Mouse (Mus musculus): Measurements from ENCODE around the gene Dpp6. TPM values are rescaled to one million over a fixed set of nuclear protein-coding genes. Genes with fewer than 3 reads are reported as not detected.

Dpp6 gene
- total RNA-seq, 2 experiments from 2014 or later: 203 to 213 TPM

- no peak for DNase-seq (ENCODE audit: low spot score in 2 of 2)
These were observed 458.9 kb downstream of the Dpp6 start for GRCm38 (mm10) chr5:27275871-27276270.

DNA sequence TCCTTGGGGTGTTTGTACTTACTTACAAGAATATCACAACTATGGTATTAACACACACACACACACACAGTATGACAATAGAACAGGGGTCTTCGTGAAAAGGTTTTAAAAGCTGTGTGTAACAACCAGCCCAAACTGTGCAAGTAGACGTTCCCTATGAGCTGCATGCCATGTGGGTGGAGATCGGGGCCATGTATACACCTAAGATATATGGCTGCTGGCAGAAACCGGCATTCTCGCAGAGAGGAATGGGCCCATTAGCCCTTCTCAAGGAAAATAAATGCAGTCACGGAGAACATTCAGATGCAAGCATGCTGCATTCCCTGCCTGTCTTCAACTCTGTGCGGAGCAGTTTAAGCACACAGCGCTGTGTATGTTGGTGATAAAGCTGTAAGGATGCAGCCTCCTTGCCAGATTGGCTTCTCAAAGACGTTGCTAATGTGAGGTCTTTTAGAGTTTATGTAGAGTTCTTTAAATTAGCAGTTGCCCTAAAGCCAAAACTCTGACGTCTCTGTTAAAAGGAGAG lies 461.2 kb downstream of the Dpp6 start:
- no peak for DNase-seq (ENCODE audit: low spot score in 2 of 2)

GRCm38 (mm10) chr5:27286876-27287275 lies 469.9 kb downstream of the Dpp6 start:
- no peak for DNase-seq (ENCODE audit: low spot score in 2 of 2)

GRCm38 (mm10) chr5:27291378-27291777 lies 474.4 kb downstream of the Dpp6 start:
- DNase-seq (ENCODE audit: low spot score in 2 of 2): no peak

GRCm38 (mm10) chr5:27292236-27292635 lies 475.2 kb downstream of the Dpp6 start:
- DNase-seq (ENCODE audit: low spot score in 2 of 2): no peak

DNA sequence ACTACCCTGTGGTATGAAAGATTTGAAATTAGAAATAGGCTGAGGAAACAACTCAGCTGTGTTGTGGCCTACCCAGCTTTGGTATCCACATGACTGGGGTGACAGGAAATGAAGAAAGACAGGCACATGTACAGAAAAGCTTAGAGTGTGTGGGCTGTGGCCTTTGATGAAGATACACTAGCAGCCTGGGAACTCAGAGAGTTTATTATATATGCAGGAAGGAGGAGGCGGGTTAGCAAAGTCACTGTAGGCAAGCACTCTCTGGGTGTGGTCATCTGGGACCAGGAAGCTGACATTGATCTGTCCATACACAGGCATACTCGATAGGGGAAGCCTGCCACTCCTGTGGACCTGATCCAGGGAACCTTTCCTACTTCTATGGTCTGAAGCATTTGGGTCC lies 487.1 kb downstream of the Dpp6 start:
- no peak for DNase-seq (ENCODE audit: low spot score in 2 of 2)

DNA sequence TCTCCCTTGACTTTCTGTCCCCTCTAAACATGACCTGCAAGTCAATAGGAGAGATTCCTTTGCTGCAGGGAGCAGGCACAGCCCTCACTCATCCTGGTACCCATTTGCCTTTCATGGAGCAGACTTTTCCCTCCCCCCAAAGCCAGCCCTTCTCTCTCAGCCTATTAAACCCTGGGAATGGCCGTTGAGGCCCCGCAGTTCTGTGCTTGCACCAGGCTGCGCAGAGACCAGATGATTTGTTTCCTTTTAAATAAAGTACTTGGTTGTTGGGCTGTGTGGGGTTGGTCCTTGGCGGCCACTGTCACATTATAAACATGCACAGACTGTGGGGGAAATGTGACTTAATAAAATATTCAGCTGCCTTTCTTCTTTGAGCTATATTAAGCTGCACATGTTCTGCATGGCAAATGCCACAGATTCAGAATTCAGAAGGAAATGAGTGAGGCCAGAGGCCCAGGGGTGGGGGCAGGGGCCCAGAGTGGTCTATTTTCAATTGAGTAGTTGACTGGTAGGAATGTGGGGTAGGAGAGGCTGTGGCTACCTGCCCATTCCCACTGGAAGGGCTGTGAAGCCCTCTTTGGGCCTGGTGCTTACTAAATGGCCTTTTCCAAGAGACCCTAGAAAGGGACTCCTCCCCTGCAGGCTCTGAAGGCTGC lies 489.6 kb downstream of the Dpp6 start:
- peak; percentile 46 to 62 for DNase-seq (ENCODE audit: low spot score in 2 of 2)

DNA sequence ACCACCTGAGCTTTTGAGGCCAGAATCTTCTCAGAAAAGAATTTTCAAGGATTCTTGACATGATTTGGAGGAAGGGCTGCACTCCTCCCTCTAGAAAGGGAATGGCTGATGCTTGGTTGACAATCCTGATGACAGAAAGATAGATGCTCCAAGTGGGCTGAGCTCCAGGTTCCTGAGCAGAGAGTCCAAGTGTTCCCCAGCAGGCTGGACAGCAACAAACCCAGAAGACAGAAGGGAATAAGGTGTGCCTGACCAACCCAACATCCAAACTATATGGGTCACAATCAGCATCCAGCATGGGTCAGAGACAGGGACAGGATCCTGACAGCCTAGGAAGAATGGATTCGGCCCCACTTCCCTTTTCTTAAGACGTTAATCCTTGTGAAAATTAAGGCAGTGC lies 493.2 kb downstream of the Dpp6 start:
- no peak for DNase-seq (ENCODE audit: low spot score in 2 of 2)

GRCm38 (mm10) chr5:27316674-27317073 lies 499.7 kb downstream of the Dpp6 start:
- DNase-seq (ENCODE audit: low spot score in 2 of 2): no peak

DNA sequence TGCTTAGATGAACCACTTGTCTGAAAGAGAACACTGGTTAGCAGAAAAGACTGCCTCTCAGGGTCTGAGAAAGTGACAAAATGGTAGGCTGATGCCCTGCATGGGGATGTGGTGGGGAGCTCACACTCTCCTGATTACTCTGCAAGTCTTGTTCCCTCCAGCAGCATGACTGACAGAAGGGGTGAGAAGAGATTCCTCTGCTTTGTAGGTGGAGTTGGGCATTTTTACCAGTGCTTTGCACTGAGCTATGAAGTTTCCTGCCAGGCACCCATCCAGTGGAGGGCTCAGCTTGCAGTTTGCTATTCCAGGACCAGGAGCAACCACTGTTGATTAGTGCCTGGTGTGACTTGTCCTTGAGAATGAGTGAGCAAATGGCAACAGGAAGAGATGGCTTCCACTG lies 500.3 kb downstream of the Dpp6 start:
- DNase-seq (ENCODE audit: low spot score in 2 of 2): no peak

DNA sequence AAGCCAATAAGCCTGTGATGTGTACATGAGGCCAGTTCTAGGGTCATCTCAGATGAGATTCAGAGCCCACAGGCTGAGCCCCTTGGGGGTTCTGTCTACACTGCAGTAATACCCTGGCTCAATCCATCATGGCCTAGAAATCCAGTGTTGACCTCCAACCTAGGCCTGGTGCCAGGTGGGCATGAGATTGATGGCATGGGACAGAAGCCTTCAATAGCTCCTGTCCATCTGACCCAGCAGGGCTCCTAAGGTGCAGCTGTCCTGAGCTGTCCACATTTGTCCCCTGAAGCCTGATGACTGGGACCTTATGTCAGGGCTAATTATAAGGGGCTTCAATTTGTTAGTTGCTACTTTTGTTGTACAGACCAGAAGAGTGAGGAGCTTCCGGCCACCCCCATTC lies 500.8 kb downstream of the Dpp6 start:
- no peak for DNase-seq (ENCODE audit: low spot score in 2 of 2)

DNA sequence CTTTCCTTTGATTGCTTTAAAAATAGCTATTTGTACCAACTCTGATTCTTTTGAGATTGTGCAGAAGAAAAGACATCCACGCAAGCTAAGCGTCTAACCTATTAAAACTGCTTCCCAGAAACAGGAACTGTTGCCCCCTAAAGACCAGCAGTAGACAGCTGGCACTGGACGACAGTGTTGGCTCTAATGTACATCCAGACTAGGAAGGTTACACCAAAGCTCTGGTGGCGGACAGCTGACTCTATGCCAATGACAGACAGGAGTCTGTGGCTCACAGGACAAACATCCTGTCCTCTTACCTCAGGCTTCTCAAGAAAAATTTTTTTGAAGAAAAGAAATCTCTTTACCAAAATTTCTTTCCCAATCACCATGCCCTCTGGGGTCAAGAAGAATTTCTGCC lies 502.7 kb downstream of the Dpp6 start:
- DNase-seq (ENCODE audit: low spot score in 2 of 2): no peak

DNA sequence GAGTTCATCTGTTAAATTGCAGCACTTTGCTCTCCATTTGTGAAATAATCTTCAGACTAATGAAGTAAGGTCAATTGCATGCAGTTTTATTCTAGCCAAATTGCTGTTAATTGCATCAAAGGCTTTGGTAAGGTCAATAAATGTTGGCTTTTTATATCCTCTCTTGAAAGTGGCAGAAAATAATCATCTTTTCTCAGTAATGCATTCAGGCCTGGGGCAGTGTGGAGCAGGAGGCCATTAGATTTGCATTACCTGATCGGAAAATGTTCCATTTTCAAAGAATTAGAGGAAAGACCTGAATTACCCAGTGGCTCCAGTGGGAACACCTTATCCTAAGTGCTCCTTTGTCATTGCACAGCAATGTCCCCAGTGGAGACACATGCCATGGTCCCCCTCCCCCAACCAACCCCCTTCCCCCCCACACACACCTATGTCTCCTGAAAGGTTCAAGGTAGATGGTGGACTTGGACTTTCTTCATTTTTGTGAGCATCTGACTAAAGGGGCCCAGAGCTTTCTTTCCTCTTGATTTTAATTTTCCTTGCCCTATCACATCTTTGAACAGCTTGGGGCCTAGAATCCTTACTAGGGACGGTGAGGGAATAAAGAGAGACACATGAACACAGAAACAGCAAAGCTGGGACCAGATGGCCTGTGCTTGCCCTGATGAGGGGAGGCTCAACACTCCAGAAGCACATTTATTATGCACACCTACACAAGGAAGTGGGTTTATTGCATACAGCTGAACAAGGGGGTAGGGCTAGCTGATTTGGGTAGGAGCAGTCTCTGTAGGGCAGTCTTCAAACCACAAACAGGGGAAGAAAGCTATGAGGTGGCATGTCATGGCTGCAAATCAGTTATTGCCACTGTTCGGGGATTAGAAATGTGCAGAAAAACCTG lies 506.1 kb downstream of the Dpp6 start:
- DNase-seq (ENCODE audit: low spot score in 2 of 2): no peak

GRCm38 (mm10) chr5:27324346-27324928 lies 507.4 kb downstream of the Dpp6 start:
- peak; percentile 34 to 40 for DNase-seq (ENCODE audit: low spot score in 2 of 2)

GRCm38 (mm10) chr5:27336698-27337097 lies 519.7 kb downstream of the Dpp6 start:
- DNase-seq (ENCODE audit: low spot score in 2 of 2): no peak

- DNase-seq (ENCODE audit: low spot score in 2 of 2): no peak
These were observed 522.4 kb downstream of the Dpp6 start for GRCm38 (mm10) chr5:27339196-27340030.

- DNase-seq (ENCODE audit: low spot score in 2 of 2): no peak
These were observed 525.3 kb downstream of the Dpp6 start for GRCm38 (mm10) chr5:27342276-27342675.

DNA sequence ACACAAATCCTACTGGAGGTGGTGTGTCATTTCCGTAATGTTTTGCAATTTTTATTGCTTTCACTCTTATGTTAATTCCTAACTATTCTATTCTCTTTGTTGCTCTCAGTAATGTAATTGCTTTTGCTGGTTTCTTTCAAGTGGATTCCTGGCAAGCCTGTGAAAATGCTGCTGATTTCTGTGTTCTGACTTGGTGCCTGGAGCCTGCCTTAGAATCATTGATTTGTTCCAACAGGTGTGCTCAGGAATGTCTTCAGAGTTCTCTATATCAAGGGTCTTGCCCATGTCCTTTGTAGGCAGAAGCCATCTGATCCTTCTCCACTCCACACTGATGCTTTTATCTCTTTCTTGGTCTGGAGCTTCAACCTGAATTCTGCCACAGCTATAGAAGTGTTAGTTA lies 526.6 kb downstream of the Dpp6 start:
- no peak for DNase-seq (ENCODE audit: low spot score in 2 of 2)

GRCm38 (mm10) chr5:27348181-27349095 lies 531.4 kb downstream of the Dpp6 start:
- no peak for DNase-seq (ENCODE audit: low spot score in 2 of 2)

DNA sequence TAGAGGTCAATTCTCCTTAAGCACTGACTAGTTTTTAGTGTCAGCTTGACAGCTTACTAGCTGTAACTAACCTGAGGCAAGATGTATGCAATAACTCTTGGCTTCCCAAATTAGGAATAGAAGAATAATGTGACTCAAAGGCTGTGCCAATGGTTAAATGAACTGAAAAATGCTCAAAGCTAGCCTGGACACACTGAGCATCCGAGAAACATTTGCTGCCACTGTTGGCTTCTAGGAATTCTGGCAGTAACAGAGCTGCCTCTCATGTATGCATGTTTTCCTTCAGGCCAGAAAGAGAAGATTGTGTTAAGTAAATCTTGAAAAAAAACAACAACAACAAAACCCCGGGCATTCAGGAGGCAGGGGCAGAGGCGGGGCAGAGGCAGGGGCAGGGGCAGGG lies 540.6 kb downstream of the Dpp6 start:
- DNase-seq (ENCODE audit: low spot score in 2 of 2): no peak

All from layer of hippocampus, postnatal 10 days (tissue).